Mouse (Mus musculus) frontal cortex, postnatal 25 days (tissue): ENCODE measurements around the gene Plekha1.

Experiments
- DNase-seq, 2 experiments: peaks; one replicate each; pipeline ENCODE4 v3.0.0; 2022; ENCODE audit warnings: low spot score in 2 of 2

Gene Plekha1

GRCm38 (mm10) chr7:130918260-130918659 is 52.7 kb downstream of the Plekha1 start:
- no peak for DNase-seq

DNA sequence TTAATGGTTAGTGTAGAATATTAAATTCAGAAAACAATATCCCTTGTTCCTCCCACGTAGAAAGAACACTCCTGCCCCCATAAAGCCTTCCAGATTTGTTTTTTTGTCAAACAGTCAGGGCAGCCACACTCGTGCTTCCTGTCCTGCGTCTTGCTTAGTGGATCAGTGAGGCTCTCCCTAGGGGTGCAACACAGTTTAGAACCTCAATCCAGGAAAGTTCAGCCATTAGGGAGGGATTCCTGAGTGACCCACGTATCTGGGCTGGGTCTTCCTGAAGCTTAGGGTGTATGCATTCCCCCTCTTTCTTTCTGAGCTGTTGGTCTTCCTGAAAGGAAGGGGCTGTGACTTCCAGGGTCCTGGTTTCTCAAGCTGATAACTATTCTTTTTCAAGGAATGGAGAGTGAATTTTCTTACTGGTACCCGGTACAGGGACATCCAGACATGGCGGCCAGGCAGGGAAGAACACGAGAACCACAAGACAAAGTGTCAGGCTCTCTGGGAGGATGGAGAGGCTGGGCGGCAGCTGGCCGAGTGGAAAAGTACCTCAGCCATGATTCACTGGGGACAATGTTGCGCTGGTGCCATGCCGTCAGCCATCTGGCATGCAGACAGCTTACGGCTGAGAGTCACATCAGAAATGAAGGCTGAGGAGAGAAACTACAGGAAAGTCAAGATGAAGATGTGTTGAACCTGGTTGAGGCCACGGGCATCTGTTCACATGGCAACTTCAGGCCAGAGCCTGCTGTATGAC is 57.6 kb downstream of the Plekha1 start:
- DNase-seq: no peak

DNA sequence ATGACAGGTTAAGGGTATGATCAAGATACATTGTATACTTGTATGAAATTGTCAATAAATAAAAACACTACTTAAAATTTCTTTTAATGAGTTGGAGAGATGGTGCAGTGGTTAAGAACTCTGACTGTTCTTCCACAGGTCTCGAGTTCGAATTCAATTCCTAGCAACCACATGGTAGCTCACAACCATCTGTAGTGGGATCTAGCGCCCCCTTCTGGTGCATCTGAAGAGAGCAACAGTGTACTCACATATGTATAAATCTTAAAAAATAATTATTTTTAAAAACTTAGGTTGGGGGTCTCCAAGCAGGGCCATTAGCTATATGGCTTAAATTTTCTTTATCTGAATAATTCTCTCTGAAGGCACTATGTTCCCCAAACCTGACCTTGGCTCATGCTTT is 64.8 kb downstream of the Plekha1 start:
- no peak for DNase-seq

- no peak for DNase-seq
Observed at GRCm38 (mm10) chr7:130932921-130933320, 67.4 kb downstream of the Plekha1 start.

DNA sequence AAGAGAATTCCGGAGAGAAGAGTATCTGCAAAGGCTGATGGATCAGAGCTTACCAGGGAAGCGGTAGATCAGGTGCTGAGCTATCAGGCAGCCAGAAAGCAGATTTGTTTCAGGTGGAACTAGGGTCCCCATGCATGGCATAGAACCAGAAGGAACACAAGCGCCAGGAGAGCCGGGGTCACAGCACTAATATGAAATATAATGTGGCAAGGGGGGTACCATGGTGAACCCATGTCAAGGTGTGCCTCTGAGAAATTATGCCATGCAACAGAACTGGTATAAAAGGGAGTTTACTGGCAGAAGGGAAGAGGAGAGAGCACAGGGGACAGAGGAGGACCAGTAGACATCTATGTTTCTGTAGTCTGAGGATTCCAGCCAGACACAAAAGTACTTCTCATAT is 69.1 kb downstream of the Plekha1 start:
- no peak for DNase-seq

DNA sequence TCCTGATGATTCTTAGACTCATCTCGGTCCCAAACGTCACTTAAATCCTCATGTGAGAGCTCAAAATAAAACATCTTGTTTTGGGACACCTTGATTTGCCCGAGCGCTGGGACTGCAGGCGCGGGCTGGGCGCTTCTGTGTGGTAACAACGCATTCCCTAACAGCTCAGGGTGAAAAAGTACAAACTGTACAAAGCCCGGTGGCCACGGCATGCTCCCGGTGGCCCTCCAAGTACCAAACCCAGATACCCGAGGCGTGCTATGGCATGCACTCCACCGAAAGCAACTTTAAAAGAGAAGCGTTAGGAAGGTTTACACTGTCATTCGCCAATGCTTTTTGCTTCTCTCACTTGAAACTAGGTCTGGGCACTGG is 69.9 kb downstream of the Plekha1 start:
- DNase-seq: no peak

GRCm38 (mm10) chr7:130935793-130936471 is 70.4 kb downstream of the Plekha1 start, which contains the start of gene Htra1:
Gene Htra1, plus strand, starts transcription at chr7:130936111.
- DNase-seq: peak; percentile 32 to 61

GRCm38 (mm10) chr7:130936472-130936951 is 71.0 kb downstream of the Plekha1 start:
- DNase-seq: no peak

GRCm38 (mm10) chr7:130937266-130937841 is 71.8 kb downstream of the Plekha1 start:
- no peak for DNase-seq

DNA sequence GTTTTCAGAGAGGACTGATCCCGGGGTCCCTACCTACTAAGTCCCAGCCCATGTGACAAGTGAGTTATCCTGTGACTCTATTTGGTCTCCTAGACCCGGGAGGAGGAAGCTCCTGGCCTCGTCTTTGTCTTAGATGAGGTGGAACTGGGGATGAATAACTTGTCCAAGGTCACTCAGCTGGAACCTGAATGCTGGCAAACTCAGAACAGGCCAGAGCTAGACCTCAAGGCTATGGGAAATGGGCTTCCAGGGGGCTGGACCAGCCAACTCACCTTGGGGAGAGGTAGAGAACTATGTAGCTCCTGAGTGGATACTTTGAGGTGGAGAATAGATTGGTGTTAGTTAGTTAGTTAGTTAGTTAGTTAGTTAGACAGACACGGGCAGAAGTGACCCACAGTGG is 72.4 kb downstream of the Plekha1 start:
- DNase-seq: no peak

- DNase-seq: no peak
Observed at GRCm38 (mm10) chr7:130938896-130939295, 73.3 kb downstream of the Plekha1 start.

- DNase-seq: no peak
Observed at GRCm38 (mm10) chr7:130940733-130941132, 75.2 kb downstream of the Plekha1 start.

GRCm38 (mm10) chr7:130943280-130943895 is 77.8 kb downstream of the Plekha1 start:
- DNase-seq: no peak

- DNase-seq: no peak
Observed at GRCm38 (mm10) chr7:130944766-130945475, 79.4 kb downstream of the Plekha1 start.

GRCm38 (mm10) chr7:130945730-130946129 is 80.2 kb downstream of the Plekha1 start:
- no peak for DNase-seq

DNA sequence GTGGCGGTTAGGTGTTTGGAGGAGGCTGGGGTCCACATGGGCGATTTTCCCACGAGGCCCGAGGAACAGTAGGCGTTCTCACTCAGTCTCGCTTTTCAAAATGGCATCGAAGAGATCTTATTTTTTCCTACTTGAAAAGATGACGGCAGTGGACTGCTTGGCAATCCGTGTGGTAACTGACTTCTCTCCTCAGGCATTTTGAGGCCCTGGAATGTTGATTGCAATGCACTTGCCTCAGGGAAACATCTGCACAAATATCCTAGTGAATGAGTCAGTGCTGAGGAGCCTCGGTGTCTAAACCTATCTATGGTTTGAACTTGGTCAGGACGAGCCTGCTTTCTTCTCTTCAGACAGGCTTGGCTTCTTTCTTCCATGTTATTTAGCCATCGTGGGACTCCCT is 80.7 kb downstream of the Plekha1 start:
- no peak for DNase-seq

GRCm38 (mm10) chr7:130948563-130949208 is 83.1 kb downstream of the Plekha1 start:
- DNase-seq: no peak

GRCm38 (mm10) chr7:130949331-130949751 is 83.8 kb downstream of the Plekha1 start:
- no peak for DNase-seq

DNA sequence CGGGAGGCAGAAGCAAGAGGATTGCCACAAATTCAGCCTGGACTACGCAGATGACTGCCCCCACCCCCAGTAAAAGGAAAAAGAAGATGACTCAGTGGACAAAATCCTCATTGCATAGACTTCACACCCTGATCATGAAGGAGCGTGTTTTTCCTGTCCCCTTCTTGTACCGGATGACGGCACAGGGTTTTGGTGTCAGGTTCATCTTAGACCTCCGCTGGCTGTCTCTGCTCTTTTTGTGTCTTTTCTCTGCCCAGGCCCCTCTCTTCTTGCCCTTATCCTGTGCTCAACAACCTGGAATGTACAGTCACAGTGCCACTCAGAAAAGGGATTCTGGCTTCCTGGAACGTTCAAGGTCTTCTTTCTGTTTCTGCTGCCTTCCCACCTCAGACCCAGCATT is 84.9 kb downstream of the Plekha1 start:
- no peak for DNase-seq

GRCm38 (mm10) chr7:130951004-130951403 is 85.4 kb downstream of the Plekha1 start:
- no peak for DNase-seq

DNA sequence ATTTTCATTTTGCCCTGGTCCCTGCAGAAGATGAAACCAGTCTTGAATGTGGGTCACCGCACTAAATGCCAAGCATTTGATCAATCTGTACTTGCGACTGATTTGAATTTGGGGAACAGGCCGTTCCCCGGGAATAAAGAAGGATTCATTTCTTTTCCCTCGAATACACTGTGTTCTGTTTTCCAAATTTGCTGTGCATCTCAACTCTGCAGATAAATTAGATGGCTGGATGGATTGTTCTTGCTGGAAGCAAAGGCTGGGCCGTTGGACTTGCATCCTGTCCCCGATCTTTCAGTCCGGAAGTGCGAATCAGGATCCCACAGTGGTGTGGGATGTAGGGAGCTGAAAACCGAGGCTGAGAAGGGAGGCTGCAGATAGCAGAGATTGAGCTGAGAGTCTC is 87.8 kb downstream of the Plekha1 start:
- DNase-seq: no peak
